Comparison of ENCODE assay signal across 29 mouse cellular contexts in genomic region chr10:99207121-99207520, GRCm38 (mm10). TPM values are rescaled to one million over a fixed set of nuclear protein-coding genes. Genes with fewer than 3 reads are reported as not detected.
DNase-seq lines count a peak whose midpoint lies in the region; ATAC-seq and TF ChIP-seq lines count a peak whose summit lies in the region.
"Had no signal": no experiment of that assay in that cellular context is flagged by ENCODE, and none has a peak within 500 bp of the region (broad histone marks: within the 10 kb centered on the region; RNA-seq: fewer than 3 reads in every experiment).

No protein-coding gene starts in this region.

- H3K4me2 ChIP-seq in liver, postnatal 0 days (ENCODE audit: low read depth, low read length), result no peak overlapping the region
- no peak overlapping the region for H3K4me2 ChIP-seq in liver, embryonic 12.5 days
- H3K4me2 ChIP-seq: embryonic facial prominence, embryonic 13.5 days; embryonic facial prominence, embryonic 15.5 days; forebrain, embryonic 13.5 days; forebrain, embryonic 15.5 days had no signal

- WGBS in liver, postnatal 0 days (ENCODE audit: insufficient replicate concordance), result 36% methylated on average over 2 of the region's 2 CpGs
- WGBS in liver, embryonic 12.5 days (ENCODE audit: insufficient replicate concordance), result 15% methylated on average over 2 of the region's 2 CpGs

- no peaks in the 10 kb centered on the region for H3K27me3 ChIP-seq in liver, postnatal 0 days (ENCODE audit: insufficient read depth, low read length)
- no peaks in the 10 kb centered on the region for H3K27me3 ChIP-seq in liver, embryonic 12.5 days (replicated peaks)
- H3K27me3 ChIP-seq: CH12.LX; embryonic facial prominence, embryonic 13.5 days; embryonic facial prominence, embryonic 15.5 days; forebrain, embryonic 13.5 days; forebrain, embryonic 15.5 days; Patski had no signal

- ATAC-seq in liver, postnatal 0 days, result no peak
- ATAC-seq in liver, embryonic 12.5 days, result no peak
- ATAC-seq: activated CD4-positive, CD25-positive, alpha-beta regulatory T cell, adult 4 months; CD4-positive, CD25-positive, alpha-beta regulatory T cell, adult 4 months; forebrain, embryonic 13.5 days; forebrain, embryonic 15.5 days; forebrain, postnatal 0 days; Patski had no signal

- no peak overlapping the region for H3K4me3 ChIP-seq in liver, postnatal 0 days (ENCODE audit: low read depth, low read length)
- H3K4me3 ChIP-seq in liver, embryonic 12.5 days, result no peak overlapping the region
- H3K4me3 ChIP-seq: embryonic facial prominence, embryonic 13.5 days; embryonic facial prominence, embryonic 15.5 days; erythroblast, embryonic 14.5 days; forebrain, embryonic 10.5 days; forebrain, embryonic 13.5 days; forebrain, embryonic 15.5 days had no signal

- peak overlapping the region; percentile 34; the same call in 1 of the 2 replicates for H3K27ac ChIP-seq in liver, postnatal 0 days (ENCODE audit: low read depth)
- no peak overlapping the region for H3K27ac ChIP-seq in liver, embryonic 12.5 days
- H3K27ac ChIP-seq: embryonic facial prominence, embryonic 13.5 days; embryonic facial prominence, embryonic 15.5 days; forebrain, embryonic 10.5 days; forebrain, embryonic 13.5 days; forebrain, embryonic 15.5 days had no signal

- H3K4me1 ChIP-seq in liver, postnatal 0 days (ENCODE audit: insufficient read depth), result peaks cover 14% of the 10 kb centered on the region
- H3K4me1 ChIP-seq in liver, embryonic 12.5 days, result peaks cover 20% of the 10 kb centered on the region
- H3K4me1 ChIP-seq: embryonic facial prominence, embryonic 15.5 days had no signal

- H3K9ac ChIP-seq in liver, postnatal 0 days (replicated peaks), result no peak overlapping the region
- H3K9ac ChIP-seq in liver, embryonic 12.5 days, result no peak overlapping the region
- H3K9ac ChIP-seq: embryonic facial prominence, embryonic 13.5 days; embryonic facial prominence, embryonic 15.5 days; forebrain, embryonic 13.5 days; forebrain, embryonic 15.5 days; forebrain, postnatal 0 days had no signal

- H3K9me3 ChIP-seq in liver, postnatal 0 days (ENCODE audit: low read length), result no peaks in the 10 kb centered on the region
- H3K9me3 ChIP-seq in liver, embryonic 12.5 days (replicated peaks), result no peaks in the 10 kb centered on the region
- H3K9me3 ChIP-seq: embryonic facial prominence, embryonic 13.5 days; embryonic facial prominence, embryonic 15.5 days; forebrain, embryonic 10.5 days; forebrain, embryonic 13.5 days; forebrain, embryonic 15.5 days; G1E had no signal

- peak; percentile 45 for DNase-seq in heart, adult 11 months
- DNase-seq in heart, adult 9 months (ENCODE audit: low spot score in 2 of 2), result no peak
- no peak for DNase-seq in liver, postnatal 0 days
- peak; percentile 60 for DNase-seq in R1 (ENCODE audit: low read depth, low spot score)
- DNase-seq in layer of hippocampus, postnatal 36 days, result no peak
- no peak for DNase-seq in lung, postnatal 36 days
- DNase-seq: adrenal gland, adult 8-10 months; adrenal gland, postnatal 14 days; adrenal gland, postnatal 36 days; B cell, adult 2 months; cerebellum, adult 11-12 months; cerebellum, adult 2 months; cerebellum, adult 9-10 months; cerebellum, postnatal 14 days; cerebellum, postnatal 36 days; embryo, embryonic 11 days; forebrain, postnatal 0 days had no signal

- H3K36me3 ChIP-seq in liver, postnatal 0 days (replicated peaks; ENCODE audit: insufficient read depth, low read length), result no peaks in the 10 kb centered on the region
- H3K36me3 ChIP-seq in liver, embryonic 12.5 days, result no peaks in the 10 kb centered on the region
- H3K36me3 ChIP-seq: embryonic facial prominence, embryonic 13.5 days; embryonic facial prominence, embryonic 15.5 days; forebrain, embryonic 10.5 days; forebrain, embryonic 15.5 days; G1E had no signal

- TF ChIP-seq CTCF in liver, postnatal 0 days (IDR thresholded peaks at IDR 0.05; ENCODE audit: low read depth), result no peak

- TF ChIP-seq EP300 in liver, postnatal 0 days (IDR thresholded peaks at IDR 0.05; ENCODE audit: low read depth), result no peak

RNA-seq across cellular contexts. Expression of gene Dusp6, which starts 55.9 kb away (rescaled TPM):
- polyA plus RNA-seq in liver, postnatal 0 days (2015; fragmentation: Nextera tagmentation; extraction: Ambion mirVana), result 15.4 and 16.8 TPM in 2 replicates
- polyA plus RNA-seq in liver, embryonic 12.5 days (2016; fragmentation: Nextera tagmentation; extraction: Ambion mirVana), result 17.9 and 18.7 TPM in 2 replicates
- 10 to 100 TPM; 83.1 to 84.7 TPM for total RNA-seq in layer of hippocampus, postnatal 36 days (2021)
- polyA plus RNA-seq: G1E had no signal

Comparison
In these comparisons a context has a peak if more than half of its experiments do, and no peak if none do; other contexts are left out.
1. DNase-seq: peak in heart, adult 11 months (single experiment) and R1 (single experiment); none in heart, adult 9 months (0 of 2), liver, postnatal 0 days (single experiment), layer of hippocampus, postnatal 36 days (0 of 2) and lung, postnatal 36 days (single experiment).